Mouse (Mus musculus) megakaryocyte, embryonic 14.5 days (primary cell): ENCODE measurements at regions not wholly inside any gene's neighbourhood (a gene's known extent, or its start where the extent isn't known, plus 50 kb on each side); places are given as distances from the start of the nearest gene placed in this dataset.

Source experiments
- H3K27me3 ChIP-seq: replicated peaks from 2 replicates; pipeline ENCODE3; 2012; ENCODE audit warnings: inconsistent platforms
- H3K36me3 ChIP-seq: replicated peaks from 2 replicates; pipeline ENCODE3; 2012; ENCODE audit warnings: low read length, inconsistent platforms, mixed read lengths
- H3K4me1 ChIP-seq: 2 replicates; pipeline ENCODE4 v1.6.1; 2012; ENCODE audit warnings: inconsistent platforms
- H3K4me3 ChIP-seq: replicated peaks from 2 replicates; pipeline ENCODE3; 2012; ENCODE audit warnings: moderate library complexity, mild to moderate bottlenecking, inconsistent platforms
- H3K9me3 ChIP-seq: 2 replicates; pipeline ENCODE4 v1.6.1; 2012; ENCODE audit warnings: inconsistent platforms
- FLI1 ChIP-seq: IDR thresholded peaks from 2 replicates; pipeline ENCODE4 v1.6.1; 2012; ENCODE audit warnings: low read length, inconsistent platforms, mixed read lengths
- GATA1 ChIP-seq: IDR thresholded peaks from 3 replicates; pipeline ENCODE4 v1.6.1; 2012; ENCODE audit warnings: mixed read lengths, low read length, inconsistent platforms, borderline replicate concordance

- Histone ChIP-seq H3K4me3 (no peak overlapping the region), H3K36me3 (no peaks in the 10 kb centered on the region), H3K9me3 (no peaks in the 10 kb centered on the region; the same call in 1 of the 2 replicates), H3K4me1 (no peaks in the 10 kb centered on the region), H3K27me3 (no peaks in the 10 kb centered on the region)
- TF ChIP-seq FLI1 (no peak), GATA1 (no peak)
These were observed 226.0 kb upstream of the Robo2 start for GRCm38 (mm10) chr16:74637638-74638037.

GRCm38 (mm10) chr16:74625783-74626182 lies 214.2 kb upstream of the Robo2 start:
- no peaks in the 10 kb centered on the region for H3K9me3 ChIP-seq
- TF ChIP-seq GATA1 (no peak), FLI1 (no peak)
- no peak overlapping the region for H3K4me3 ChIP-seq
- no peaks in the 10 kb centered on the region for H3K36me3 ChIP-seq
- no peaks in the 10 kb centered on the region for H3K27me3 ChIP-seq
- no peaks in the 10 kb centered on the region for H3K4me1 ChIP-seq

DNA sequence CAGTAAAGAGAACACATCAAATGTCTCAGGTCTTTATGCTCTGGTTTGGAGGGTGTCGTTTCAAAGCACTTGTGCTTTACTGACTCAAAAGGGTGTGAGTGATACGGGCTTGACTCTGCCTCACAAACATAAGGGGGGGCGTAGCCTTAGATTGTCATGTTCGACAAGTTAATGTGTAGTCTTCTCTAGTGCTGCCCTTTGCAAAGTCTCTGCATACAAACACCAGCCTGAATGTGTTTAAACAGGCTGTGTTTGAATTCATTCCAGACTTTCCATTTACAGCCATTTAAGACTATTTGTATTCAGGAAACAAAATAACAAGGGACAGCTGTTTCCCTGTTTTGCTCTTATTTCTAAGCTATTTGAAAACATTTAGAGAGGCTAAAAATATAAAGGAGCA lies 200.4 kb upstream of the Robo2 start:
- Histone ChIP-seq H3K4me3 (no peak overlapping the region), H3K27me3 (no peaks in the 10 kb centered on the region), H3K4me1 (no peaks in the 10 kb centered on the region), H3K9me3 (peaks cover 4% of the 10 kb centered on the region; the same call in 1 of the 2 replicates), H3K36me3 (no peaks in the 10 kb centered on the region)
- TF ChIP-seq GATA1 (no peak), FLI1 (no peak)

DNA sequence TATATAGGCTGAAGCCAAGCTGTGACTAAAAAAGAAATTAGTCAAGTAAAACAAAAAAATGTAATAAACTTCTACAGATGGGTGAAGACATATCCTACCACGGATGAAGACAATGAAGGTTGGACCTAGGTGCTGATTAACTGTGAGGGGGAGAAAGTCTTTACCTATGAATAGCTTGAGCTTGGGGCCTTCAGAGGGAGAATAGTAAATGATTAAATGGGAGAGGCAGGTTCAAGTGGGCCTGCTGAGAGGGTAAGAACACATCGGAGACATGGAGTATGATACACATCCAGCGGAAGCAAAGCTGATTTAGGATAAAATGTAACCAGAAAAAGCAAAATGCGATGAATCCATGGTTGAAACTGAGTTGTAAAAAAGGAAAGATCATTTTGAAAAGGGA lies 197.9 kb upstream of the Robo2 start:
- TF ChIP-seq FLI1 (no peak), GATA1 (no peak)
- H3K36me3 ChIP-seq: no peaks in the 10 kb centered on the region
- H3K4me3 ChIP-seq: no peak overlapping the region
- no peaks in the 10 kb centered on the region for H3K27me3 ChIP-seq
- H3K4me1 ChIP-seq: no peaks in the 10 kb centered on the region
- H3K9me3 ChIP-seq: peaks cover 4% of the 10 kb centered on the region; the same call in 1 of the 2 replicates

GRCm38 (mm10) chr16:74598361-74598760 lies 186.7 kb upstream of the Robo2 start:
- Histone ChIP-seq H3K9me3 (peaks cover 4% of the 10 kb centered on the region; the same call in 1 of the 2 replicates), H3K4me1 (no peaks in the 10 kb centered on the region), H3K4me3 (no peak overlapping the region), H3K36me3 (no peaks in the 10 kb centered on the region), H3K27me3 (no peaks in the 10 kb centered on the region)
- no peak for TF ChIP-seq FLI1

- H3K4me3 ChIP-seq: no peak overlapping the region
- peaks cover 4% of the 10 kb centered on the region; the same call in 1 of the 2 replicates for H3K9me3 ChIP-seq
- H3K36me3 ChIP-seq: no peaks in the 10 kb centered on the region
- H3K4me1 ChIP-seq: no peaks in the 10 kb centered on the region
- TF ChIP-seq FLI1: no peak
- no peak for TF ChIP-seq GATA1
- no peaks in the 10 kb centered on the region for H3K27me3 ChIP-seq
These were observed 186.2 kb upstream of the Robo2 start for GRCm38 (mm10) chr16:74597735-74598340.

DNA sequence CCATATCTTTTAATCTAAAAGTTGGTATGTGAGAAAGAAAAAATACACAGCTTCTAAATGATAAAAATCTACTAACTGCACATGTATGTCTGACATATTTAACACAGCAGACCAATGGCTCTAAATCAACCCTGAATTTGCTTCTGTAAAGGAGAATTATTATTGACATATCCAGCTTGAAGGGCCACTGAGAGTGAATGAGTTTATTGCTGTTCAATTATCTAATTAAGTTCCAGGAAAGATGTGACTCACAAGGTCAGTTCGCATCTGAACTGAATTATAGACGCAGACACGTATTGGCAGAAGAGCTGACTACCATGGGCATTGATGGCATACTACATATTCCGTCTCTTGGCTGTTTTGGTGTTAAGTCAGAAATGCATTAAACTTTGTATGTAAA lies 180.3 kb upstream of the Robo2 start:
- Histone ChIP-seq H3K4me1 (no peaks in the 10 kb centered on the region), H3K4me3 (no peak overlapping the region), H3K27me3 (no peaks in the 10 kb centered on the region), H3K9me3 (peaks cover 4% of the 10 kb centered on the region; the same call in 1 of the 2 replicates), H3K36me3 (no peaks in the 10 kb centered on the region)
- no peak for TF ChIP-seq GATA1
- no peak for TF ChIP-seq FLI1

- TF ChIP-seq GATA1: no peak
- no peak for TF ChIP-seq FLI1
- Histone ChIP-seq H3K4me3 (no peak overlapping the region), H3K9me3 (no peaks in the 10 kb centered on the region), H3K4me1 (no peaks in the 10 kb centered on the region), H3K27me3 (no peaks in the 10 kb centered on the region), H3K36me3 (no peaks in the 10 kb centered on the region)
These were observed 171.2 kb upstream of the Robo2 start for GRCm38 (mm10) chr16:74582645-74583423.

- no peak for TF ChIP-seq GATA1
- TF ChIP-seq FLI1: no peak
- Histone ChIP-seq H3K4me3 (no peak overlapping the region), H3K27me3 (no peaks in the 10 kb centered on the region), H3K9me3 (no peaks in the 10 kb centered on the region), H3K4me1 (no peaks in the 10 kb centered on the region), H3K36me3 (no peaks in the 10 kb centered on the region)
These were observed 136.7 kb upstream of the Robo2 start for GRCm38 (mm10) chr16:74548374-74548773.

- Histone ChIP-seq H3K9me3 (no peaks in the 10 kb centered on the region), H3K36me3 (no peaks in the 10 kb centered on the region), H3K27me3 (no peaks in the 10 kb centered on the region), H3K4me1 (peaks cover 4% of the 10 kb centered on the region; the same call in 1 of the 2 replicates), H3K4me3 (no peak overlapping the region)
- no peak for TF ChIP-seq GATA1
- TF ChIP-seq FLI1: no peak
These were observed 118.9 kb upstream of the Robo2 start for GRCm38 (mm10) chr16:74530531-74530930.
